Mouse (Mus musculus) heart, embryonic 14.5 days (tissue): Measurements from ENCODE around the gene H60c. TPM values are rescaled to one million over a fixed set of nuclear protein-coding genes. Genes with fewer than 3 reads are reported as not detected.

Source experiments
- ATAC-seq: fragments of 200-750 bp; cut with Nextera tagmentation; 2 replicates; pipeline ENCODE4 v1.8.0; 2017; ENCODE audit warnings: low read depth, moderate TSS enrichment; ENCODE audit not compliant: insufficient number of reproducible peaks, insufficient read depth, low FRiP score
- H3K27ac ChIP-seq, 2 experiments: fragments of 200-500 bp in 1 of 2; fragments of 300-500 bp in 1 of 2; sonication (generic) in 1 of 2; replicated peaks in 1 of 2; 2 replicates each; pipeline ENCODE4 v1.5.1; 2012 to 2014; ENCODE audit warnings: low read depth in 2 of 2, low read length in 2 of 2, control low read depth in 1 of 2, mild to moderate bottlenecking in 1 of 2, mixed read lengths in 1 of 2; ENCODE audit not compliant: control insufficient read depth in 1 of 2, insufficient read depth in 1 of 2
- H3K27me3 ChIP-seq: fragments of 300-500 bp; sonication (generic); 2 replicates; pipeline ENCODE4 v1.6.1; 2014; ENCODE audit warnings: mild to moderate bottlenecking, low read length, control low read depth; ENCODE audit not compliant: control insufficient read depth, insufficient read depth
- H3K36me3 ChIP-seq: fragments of 300-500 bp; sonication (generic); 2 replicates; pipeline ENCODE4 v1.6.1; 2014; ENCODE audit warnings: mild to moderate bottlenecking, control low read depth, low read length, mixed read lengths; ENCODE audit not compliant: control insufficient read depth, insufficient read depth
- H3K4me1 ChIP-seq, 2 experiments: fragments of 200-500 bp in 1 of 2; fragments of 300-500 bp in 1 of 2; sonication (generic) in 1 of 2; 2 replicates each; pipeline ENCODE4 v1.6.1; 2012 to 2014; ENCODE audit warnings: low read length in 2 of 2, control low read depth in 1 of 2, mixed read lengths in 1 of 2; ENCODE audit not compliant: control insufficient read depth in 2 of 2, insufficient read depth in 2 of 2
- H3K4me2 ChIP-seq: fragments of 300-500 bp; sonication (generic); 2 replicates; pipeline ENCODE4 v1.6.1; 2014; ENCODE audit warnings: mild to moderate bottlenecking, low read length
- H3K4me3 ChIP-seq, 2 experiments: fragments of 200-500 bp in 1 of 2; fragments of 300-500 bp in 1 of 2; sonication (generic) in 1 of 2; 2 replicates each; pipeline ENCODE4 v1.5.1; 2012 to 2014; ENCODE audit warnings: low read length in 2 of 2, mild to moderate bottlenecking in 2 of 2, control low read depth in 1 of 2, low read depth in 1 of 2, moderate library complexity in 1 of 2; ENCODE audit not compliant: control insufficient read depth in 1 of 2, insufficient read depth in 1 of 2
- H3K9ac ChIP-seq: fragments of 300-500 bp; sonication (generic); 2 replicates; pipeline ENCODE4 v1.6.1; 2014; ENCODE audit warnings: mild to moderate bottlenecking, low read length
- H3K9me3 ChIP-seq: fragments of 300-500 bp; sonication (generic); 2 replicates; pipeline ENCODE4 v1.6.1; 2016; ENCODE audit warnings: low read length, control low read depth; ENCODE audit not compliant: control insufficient read depth
- WGBS: fragments of 180-500 bp; shearing (Covaris S2); extraction: QIAGEN DNeasy Blood & Tissue Kit; methylation state at CpG from one replicate; pipeline ENCODE4 v1.1.7; 2014; 5-methylcytosine and 5-hydroxymethylcytosine counted together
- polyA plus RNA-seq: library from polyadenylated mRNA; unstranded; fragments of >200 nt; fragmentation: Nextera tagmentation; extraction: Ambion mirVana; gene quantifications from 2 replicates; pipeline ENCODE4 v1.2.1, GENCODE M21; 2014

H60c gene
- not detected in 2 replicates for polyA plus RNA-seq

DNA sequence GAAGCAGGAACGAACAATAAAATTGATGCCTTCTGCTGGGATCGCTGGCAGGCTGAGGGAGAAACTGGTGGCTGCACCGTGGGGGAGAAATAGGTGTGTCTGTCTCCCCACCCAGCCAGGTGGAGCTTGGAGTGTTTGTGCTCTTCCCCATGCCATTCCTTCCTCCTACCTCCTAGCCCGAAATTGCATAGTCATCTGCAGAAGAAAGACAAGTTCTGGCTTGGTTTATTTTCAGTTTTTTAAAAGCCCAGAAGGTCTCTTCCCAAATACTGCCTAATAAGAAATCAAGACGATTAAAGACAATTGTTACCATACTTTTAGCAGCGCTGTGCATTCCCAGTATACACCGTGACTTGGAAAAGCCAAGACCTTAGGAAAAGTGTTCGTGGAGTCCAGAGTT is at the start of gene H60c:
TSS of gene H60c (minus strand) at position 101 of the 400 bp plus-strand sequence.
- Histone ChIP-seq H3K4me3 (no peak within 1 kb of the TSS), H3K4me1 (no peaks in the 10 kb centered on the region), H3K9ac (no peak within 1 kb of the TSS), H3K4me2 (no peak within 1 kb of the TSS), H3K27ac (no peak within 1 kb of the TSS), H3K27me3 (no peaks in the 10 kb centered on the region), H3K36me3 (no peaks in the 10 kb centered on the region), H3K9me3 (no peaks in the 10 kb centered on the region)
- no peak for ATAC-seq
- 65% methylated on average over 8 of the region's 8 CpGs for WGBS

DNA sequence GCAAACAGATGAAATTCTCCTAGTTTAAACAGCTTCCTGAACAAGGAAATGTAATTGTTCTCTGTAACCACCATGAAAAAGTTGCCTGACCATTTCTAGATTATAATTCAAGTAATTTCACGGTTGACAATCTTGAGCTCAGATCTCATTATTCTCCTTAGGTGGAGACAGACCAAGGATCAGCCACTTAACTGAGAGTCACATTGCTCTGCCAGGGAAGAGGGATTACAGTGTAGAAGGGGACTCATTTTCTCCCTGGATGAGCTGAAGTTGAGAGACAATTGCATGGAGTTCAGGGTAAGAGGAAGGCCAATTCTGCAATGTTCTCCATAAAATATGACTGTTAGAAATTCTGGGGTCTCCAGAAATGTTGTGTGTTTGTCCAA is 41.2 kb upstream of the H60c start:
- ATAC-seq = no peak
- 80% methylated on average over 1 of the region's 1 CpGs for WGBS
- no peaks in the 10 kb centered on the region for H3K9me3 ChIP-seq

DNA sequence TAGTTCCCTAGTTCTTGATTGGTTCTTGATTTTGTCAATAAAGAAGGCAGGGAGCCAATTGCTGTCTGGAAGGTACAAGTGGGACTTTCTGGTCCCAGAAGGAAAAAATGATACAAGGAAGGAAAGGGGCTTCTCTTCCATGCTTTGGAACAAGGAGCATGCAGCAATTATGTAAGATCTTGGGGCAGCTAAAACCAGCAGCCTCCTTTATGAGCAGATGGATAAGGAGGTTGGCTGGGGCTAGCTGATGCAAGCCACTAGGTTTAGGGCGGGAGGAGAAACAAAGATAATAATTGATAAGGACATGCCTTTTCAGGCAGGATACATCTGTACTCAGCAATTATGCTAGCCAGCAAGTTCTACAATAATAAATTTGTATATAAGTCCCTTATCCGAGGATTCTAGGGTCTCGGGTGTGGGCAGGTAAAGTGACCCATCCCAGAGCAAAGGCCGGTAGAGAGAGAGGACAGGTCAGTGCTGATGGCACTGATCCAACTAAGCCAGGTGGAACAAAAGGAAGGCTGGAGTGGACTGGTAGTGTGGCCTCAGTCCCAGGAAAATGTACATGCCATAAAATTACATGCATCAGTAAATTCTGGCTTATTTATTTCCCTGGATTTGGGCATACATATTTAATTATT is 40.7 kb upstream of the H60c start:
- Histone ChIP-seq H3K9ac (no peak overlapping the region), H3K4me1 (peaks cover 0 to 13% of the 10 kb centered on the region in 2 experiments; a peak in 2 of 4 replicates), H3K4me2 (no peak overlapping the region), H3K9me3 (no peaks in the 10 kb centered on the region), H3K4me3 (no peak overlapping the region), H3K27me3 (no peaks in the 10 kb centered on the region), H3K27ac (no peak overlapping the region), H3K36me3 (no peaks in the 10 kb centered on the region)
- WGBS = 71% methylated on average over 4 of the region's 4 CpGs
- ATAC-seq = no peak

More for the DNA sequence above, 41.2 kb upstream of the H60c start:
- no peaks in the 10 kb centered on the region for H3K27me3 ChIP-seq
- H3K9ac ChIP-seq = no peak overlapping the region
- peaks cover 0 to 13% of the 10 kb centered on the region in 2 experiments; a peak in 2 of 4 replicates for H3K4me1 ChIP-seq
- no peak overlapping the region for H3K4me2 ChIP-seq
- H3K36me3 ChIP-seq = no peaks in the 10 kb centered on the region
- no peak overlapping the region for H3K4me3 ChIP-seq
- H3K27ac ChIP-seq = no peak overlapping the region

- 14% methylated on average over 2 of the region's 2 CpGs for WGBS
- Histone ChIP-seq H3K27ac (no peak overlapping the region), H3K27me3 (no peaks in the 10 kb centered on the region), H3K9me3 (no peaks in the 10 kb centered on the region), H3K4me3 (no peak overlapping the region), H3K4me2 (no peak overlapping the region), H3K9ac (no peak overlapping the region), H3K36me3 (no peaks in the 10 kb centered on the region), H3K4me1 (peaks cover 0 to 13% of the 10 kb centered on the region in 2 experiments; a peak in 2 of 4 replicates)
- no peak for ATAC-seq
Observed at GRCm38 (mm10) chr10:3307752-3308151, 40.2 kb upstream of the H60c start.

DNA sequence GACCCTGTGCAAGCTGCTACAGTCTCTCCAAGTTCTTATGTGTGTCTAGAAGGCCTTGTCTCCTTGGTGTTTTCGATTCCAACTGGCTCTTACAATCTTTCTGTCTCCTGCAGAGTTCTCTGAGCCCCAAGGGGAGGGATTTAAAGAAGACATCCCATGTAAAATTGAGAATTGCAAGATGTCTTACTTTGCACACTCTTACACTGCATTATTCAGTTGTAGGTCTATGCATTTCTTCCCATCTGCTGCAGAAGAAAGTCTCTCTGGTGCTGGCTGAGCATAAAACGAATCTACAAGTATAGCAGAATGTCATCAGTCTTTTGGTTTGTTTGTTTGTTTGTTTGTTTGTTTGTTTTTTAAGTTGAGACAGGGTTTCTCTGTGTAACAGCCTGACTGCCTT is 26.4 kb upstream of the H60c start:
- H3K4me3 ChIP-seq = no peak overlapping the region
- no peaks in the 10 kb centered on the region for H3K36me3 ChIP-seq
- no peak overlapping the region for H3K4me2 ChIP-seq
- H3K9ac ChIP-seq = no peak overlapping the region
- H3K27me3 ChIP-seq = no peaks in the 10 kb centered on the region
- no peak for ATAC-seq
- no peak overlapping the region for H3K27ac ChIP-seq
- H3K9me3 ChIP-seq = no peaks in the 10 kb centered on the region
- 46% methylated on average over 2 of the region's 2 CpGs for WGBS
- no peaks in the 10 kb centered on the region for H3K4me1 ChIP-seq

DNA sequence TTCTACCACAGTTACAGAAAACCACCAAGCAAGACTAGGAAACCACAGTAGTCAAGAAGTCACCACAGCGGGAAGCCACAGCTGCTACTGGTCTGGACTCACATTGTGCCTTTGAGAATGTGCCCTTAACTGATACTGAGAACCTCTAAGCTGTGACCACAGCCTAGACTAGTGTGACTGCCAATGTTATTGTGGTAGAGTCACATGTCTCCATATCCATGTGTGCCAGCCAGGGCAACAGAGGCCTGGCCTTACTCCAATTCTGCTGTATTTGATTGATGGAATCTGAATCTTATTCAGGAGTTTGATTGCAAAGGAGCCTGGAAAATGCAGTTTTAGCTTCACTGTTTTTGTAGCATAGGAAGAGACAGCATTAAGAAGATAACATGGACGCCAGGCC is 13.5 kb upstream of the H60c start:
- no peaks in the 10 kb centered on the region for H3K27me3 ChIP-seq
- WGBS = 66% methylated on average over 2 of the region's 2 CpGs
- H3K27ac ChIP-seq = no peak overlapping the region
- H3K9ac ChIP-seq = no peak overlapping the region
- ATAC-seq = no peak
- no peaks in the 10 kb centered on the region for H3K36me3 ChIP-seq
- H3K9me3 ChIP-seq = no peaks in the 10 kb centered on the region
- H3K4me3 ChIP-seq = no peak overlapping the region
- H3K4me1 ChIP-seq = no peaks in the 10 kb centered on the region; a peak in 1 of 4 replicates
- no peak overlapping the region for H3K4me2 ChIP-seq

DNA sequence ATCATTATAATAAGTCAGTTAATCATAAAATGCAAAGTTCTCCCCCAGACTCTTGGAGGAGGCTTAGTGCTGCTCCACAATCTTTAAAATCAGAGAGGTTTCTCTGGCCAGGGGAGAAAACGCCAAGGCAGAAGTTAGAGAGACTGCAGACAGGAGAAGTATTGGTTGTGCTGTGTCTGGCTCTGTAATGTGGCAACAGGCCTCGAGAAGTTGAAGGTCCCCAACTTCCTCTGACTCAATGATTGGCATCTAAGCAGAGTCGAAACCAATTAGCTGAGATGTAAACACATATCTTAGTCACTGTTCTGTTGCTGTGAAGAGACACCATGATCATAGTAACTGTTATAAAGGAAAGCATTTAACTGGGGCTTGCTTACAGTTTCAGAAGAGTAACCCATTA is 6.5 kb upstream of the H60c start:
- no peaks in the 10 kb centered on the region for H3K36me3 ChIP-seq
- H3K9me3 ChIP-seq = no peaks in the 10 kb centered on the region
- H3K4me3 ChIP-seq = no peak overlapping the region
- WGBS = 68% methylated on average over 3 of the region's 3 CpGs
- no peaks in the 10 kb centered on the region for H3K4me1 ChIP-seq
- H3K4me2 ChIP-seq = no peak overlapping the region
- no peak overlapping the region for H3K9ac ChIP-seq
- no peak for ATAC-seq
- no peaks in the 10 kb centered on the region for H3K27me3 ChIP-seq
- no peak overlapping the region for H3K27ac ChIP-seq

DNA sequence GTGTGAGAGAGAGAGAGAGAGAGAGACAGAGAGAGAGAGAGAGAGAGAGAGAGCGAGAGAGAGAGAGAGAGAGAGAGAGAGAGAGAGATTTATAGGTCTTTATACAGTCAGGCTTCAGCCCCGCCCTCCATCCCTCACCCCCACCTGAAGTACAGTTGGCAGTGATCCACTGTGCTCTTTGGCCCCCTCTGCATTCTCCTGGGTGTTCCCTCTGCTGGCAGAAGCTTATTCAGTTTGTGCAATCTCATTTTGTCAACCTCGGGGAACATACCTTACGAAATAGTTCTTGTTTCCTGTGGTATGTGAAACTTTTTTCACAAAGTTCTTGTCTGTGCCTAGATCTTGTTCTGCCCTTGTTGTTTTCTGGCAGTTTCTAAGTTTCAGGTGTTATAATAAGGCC is 3.5 kb upstream of the H60c start:
- no peak overlapping the region for H3K27ac ChIP-seq
- WGBS = 44% methylated on average over 3 of the region's 4 CpGs
- no peaks in the 10 kb centered on the region for H3K9me3 ChIP-seq
- H3K27me3 ChIP-seq = no peaks in the 10 kb centered on the region
- H3K4me2 ChIP-seq = no peak overlapping the region
- no peak overlapping the region for H3K9ac ChIP-seq
- no peak overlapping the region for H3K4me3 ChIP-seq
- H3K4me1 ChIP-seq = no peaks in the 10 kb centered on the region
- no peaks in the 10 kb centered on the region for H3K36me3 ChIP-seq
- no peak for ATAC-seq
